In genomic region chr13:52253138-52253537, GRCm38 (mm10) we compare ENCODE assay signal across 9 mouse cellular contexts.
DNase-seq lines count a peak whose midpoint lies in the region; ATAC-seq and TF ChIP-seq lines count a peak whose summit lies in the region.
"Had no signal": no experiment of that assay in that cellular context is flagged by ENCODE, and none has a peak within 500 bp of the region (broad histone marks: within the 10 kb centered on the region; RNA-seq: fewer than 3 reads in every experiment).

No protein-coding gene starts in this region.

- H3K4me1 ChIP-seq in cerebellum, adult 2 months (ENCODE audit: control insufficient read depth, insufficient read depth, low read length), result no peaks in the 10 kb centered on the region
- H3K4me1 ChIP-seq in hindbrain, embryonic 11.5 days (replicated peaks; ENCODE audit: control insufficient read depth, insufficient read depth, low read length), result no peaks in the 10 kb centered on the region
- H3K4me1 ChIP-seq: embryonic facial prominence, embryonic 13.5 days had no signal

- H3K9me3 ChIP-seq in hindbrain, embryonic 11.5 days (ENCODE audit: control insufficient read depth, low read length), result no peaks in the 10 kb centered on the region
- H3K9me3 ChIP-seq: embryonic facial prominence, embryonic 13.5 days had no signal

- H3K36me3 ChIP-seq in hindbrain, embryonic 11.5 days (ENCODE audit: control insufficient read depth, insufficient read depth, low read length), result no peaks in the 10 kb centered on the region
- H3K36me3 ChIP-seq: embryonic facial prominence, embryonic 13.5 days had no signal

- no peak for ATAC-seq in hindbrain, embryonic 11.5 days (ENCODE audit: low FRiP score)

- TF ChIP-seq CTCF in cerebellum, adult 2 months (IDR thresholded peaks at IDR 0.05; ENCODE audit: borderline replicate concordance, insufficient read depth, low read depth, low read length), result peak; percentile 62; the same call in 1 of the 2 replicates

- no peak overlapping the region for H3K4me2 ChIP-seq in hindbrain, embryonic 11.5 days (replicated peaks; ENCODE audit: low read depth, low read length)
- H3K4me2 ChIP-seq: embryonic facial prominence, embryonic 13.5 days had no signal

- no peak overlapping the region for H3K9ac ChIP-seq in hindbrain, embryonic 11.5 days (ENCODE audit: low read depth, low read length)
- H3K9ac ChIP-seq: embryonic facial prominence, embryonic 13.5 days had no signal

- H3K27me3 ChIP-seq in cerebellum, adult 2 months (ENCODE audit: control insufficient read depth, insufficient read depth, low read length), result no peaks in the 10 kb centered on the region
- no peaks in the 10 kb centered on the region for H3K27me3 ChIP-seq in hindbrain, embryonic 11.5 days (ENCODE audit: control insufficient read depth, insufficient read depth, low read length)
- H3K27me3 ChIP-seq: embryonic facial prominence, embryonic 13.5 days had no signal

- 25% methylated on average over 8 of the region's 8 CpGs for WGBS in cerebellum, adult 2 months
- 34% methylated on average over 8 of the region's 8 CpGs for WGBS in hindbrain, embryonic 11.5 days

- H3K27ac ChIP-seq in cerebellum, adult 2 months (ENCODE audit: insufficient read depth, low read length), result no peak overlapping the region
- no peak overlapping the region for H3K27ac ChIP-seq in hindbrain, embryonic 11.5 days (ENCODE audit: low read depth, low read length)
- H3K27ac ChIP-seq: embryonic facial prominence, embryonic 13.5 days had no signal

- DNase-seq in kidney, adult 11 months, result peak; percentile 4
- DNase-seq in kidney, postnatal 10 days, result no peak
- DNase-seq in ES-CJ7 (ENCODE audit: low read depth, low spot score), result peak; percentile 64
- DNase-seq in cerebellum, adult 2 months, result peak; percentile 52 to 56
- peak; percentile 54 for DNase-seq in hindbrain, embryonic 11.5 days (ENCODE audit: low spot score)
- peak; percentile 29 for DNase-seq in lung, postnatal 25 days (ENCODE audit: low spot score)
- DNase-seq in retina, postnatal 7 days (ENCODE audit: low read depth, low spot score), result peak; percentile 30
- no peak for DNase-seq in urinary bladder, postnatal 10 days (ENCODE audit: low spot score)

- no peak overlapping the region for H3K4me3 ChIP-seq in cerebellum, adult 2 months (replicated peaks; ENCODE audit: insufficient read depth, low read depth, low read length)
- H3K4me3 ChIP-seq in hindbrain, embryonic 11.5 days (ENCODE audit: low read depth, low read length), result no peak overlapping the region
- H3K4me3 ChIP-seq: embryonic facial prominence, embryonic 13.5 days had no signal

- no peak for TF ChIP-seq POLR2A in cerebellum, adult 2 months (IDR thresholded peaks at IDR 0.05; ENCODE audit: borderline replicate concordance, insufficient read depth, low read length)

Comparison
In these comparisons a context has a peak if more than half of its experiments do, and no peak if none do; other contexts are left out.
1. DNase-seq: peak in kidney, adult 11 months (single experiment), ES-CJ7 (single experiment), cerebellum, adult 2 months (2 of 2), hindbrain, embryonic 11.5 days (single experiment), lung, postnatal 25 days (single experiment) and retina, postnatal 7 days (single experiment); none in kidney, postnatal 10 days (single experiment) and urinary bladder, postnatal 10 days (single experiment).